Mouse (Mus musculus) retina, adult 2 months (tissue): Measurements from ENCODE around the gene Akt2.
A peak's percentile ranks its signal among the peaks of the same experiment; 100 is the strongest.
"Not testable (repeated sequence)": the region's sequence is repeated elsewhere in the genome, so short reads cannot be mapped to it uniquely, and the experiment has no call there.

Experiments used
- DNase-seq: peaks from one replicate; pipeline ENCODE4 v3.0.0-alpha.2; 2012; ENCODE audit warnings: low read depth, low spot score

Gene Akt2

DNA sequence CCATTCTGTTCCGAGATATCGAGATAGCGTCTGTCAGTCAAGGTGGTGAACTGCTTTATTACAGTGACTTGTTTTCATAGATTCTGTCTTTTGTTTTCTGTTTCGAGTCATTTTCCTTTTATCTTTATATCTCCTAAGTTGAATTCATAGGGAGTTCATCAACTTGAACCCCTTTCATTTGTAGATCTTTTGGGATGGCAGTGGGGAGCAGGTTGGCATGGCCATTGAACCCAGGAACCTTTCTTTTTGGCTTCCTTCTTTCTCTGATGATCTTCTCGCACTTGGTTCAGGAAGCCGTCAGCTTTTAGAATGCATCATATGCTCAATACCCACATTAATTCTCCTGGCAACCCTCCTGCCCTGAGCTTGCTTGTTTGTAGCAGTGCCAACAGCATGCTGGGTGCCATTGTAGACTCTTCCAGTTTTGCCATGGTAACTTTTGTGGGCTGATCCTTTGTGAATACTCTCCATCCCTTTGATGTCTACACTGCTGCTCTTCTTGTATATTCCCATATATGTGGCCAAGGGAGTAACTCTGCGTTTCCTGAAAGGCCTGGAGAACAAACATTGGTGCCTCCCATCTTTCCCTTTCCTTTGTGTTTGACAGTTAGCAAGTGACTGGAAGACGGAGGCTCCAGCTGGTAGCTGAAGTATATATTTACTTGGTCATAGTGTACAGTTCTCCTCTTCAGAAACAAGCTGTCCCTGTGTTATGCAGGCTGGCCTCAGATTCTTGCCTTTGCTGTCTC, 22.6 kb downstream of the Akt2 start:
- no peak for DNase-seq

DNA sequence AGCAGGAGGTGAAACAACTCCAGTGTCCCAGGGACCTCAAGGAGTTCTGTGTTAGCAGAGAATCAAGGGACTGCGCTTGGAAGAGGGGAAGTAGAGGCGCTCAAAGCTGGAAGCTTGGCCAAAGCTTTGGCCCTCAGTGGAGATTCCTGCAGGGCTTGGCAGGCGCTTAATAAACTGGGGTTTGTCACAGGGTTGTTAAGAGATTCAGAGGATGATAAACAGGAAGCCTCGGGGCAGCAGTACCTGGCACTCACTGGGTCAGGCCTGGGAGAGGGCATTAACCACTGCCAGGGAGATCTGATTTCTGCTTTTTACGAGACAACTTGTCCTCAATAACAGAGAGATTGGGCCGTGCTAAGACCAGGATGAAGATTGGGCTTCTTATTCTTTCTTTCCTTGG, 29.7 kb downstream of the Akt2 start:
- no peak for DNase-seq

DNA sequence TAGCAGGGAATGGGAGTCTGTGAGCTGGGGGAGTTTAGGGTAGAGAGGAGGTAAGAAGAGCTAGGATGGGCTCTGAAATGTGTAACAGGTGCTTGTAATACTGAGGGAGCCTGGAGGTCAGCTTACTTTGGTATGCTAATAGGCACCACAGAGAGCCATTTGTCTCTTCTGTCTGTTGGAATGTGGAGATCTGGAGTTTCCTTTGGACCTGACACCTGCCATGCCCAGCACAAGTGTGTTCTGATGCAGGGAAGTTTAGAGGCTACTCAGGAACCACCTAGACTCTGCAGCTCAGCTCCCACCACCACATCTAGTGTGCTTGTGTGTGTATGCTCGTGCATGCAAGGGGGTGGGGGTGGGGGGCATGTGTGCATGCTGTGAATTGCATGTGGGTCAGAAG, 30.9 kb downstream of the Akt2 start:
- no peak for DNase-seq

DNA sequence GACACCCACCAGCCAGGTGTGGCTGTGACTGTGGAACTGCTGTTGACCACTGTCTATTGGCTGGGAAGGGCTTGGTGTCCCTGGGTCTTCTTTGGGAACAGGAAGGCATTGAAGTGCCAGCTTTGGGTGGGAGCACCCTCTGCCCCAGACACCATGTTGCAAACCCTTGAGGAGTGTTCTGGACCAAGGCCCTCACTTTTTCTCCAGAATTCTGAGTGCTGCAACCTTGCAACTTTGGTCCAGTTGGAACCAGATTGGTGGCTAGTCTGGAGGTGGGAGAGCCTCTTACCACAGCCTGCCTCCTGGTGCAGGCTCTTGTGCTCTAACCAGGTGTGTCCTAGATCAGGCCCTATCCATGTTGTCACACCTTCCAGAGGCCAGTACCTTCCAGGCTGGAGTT, 33.6 kb downstream of the Akt2 start:
- DNase-seq, result no peak

DNA sequence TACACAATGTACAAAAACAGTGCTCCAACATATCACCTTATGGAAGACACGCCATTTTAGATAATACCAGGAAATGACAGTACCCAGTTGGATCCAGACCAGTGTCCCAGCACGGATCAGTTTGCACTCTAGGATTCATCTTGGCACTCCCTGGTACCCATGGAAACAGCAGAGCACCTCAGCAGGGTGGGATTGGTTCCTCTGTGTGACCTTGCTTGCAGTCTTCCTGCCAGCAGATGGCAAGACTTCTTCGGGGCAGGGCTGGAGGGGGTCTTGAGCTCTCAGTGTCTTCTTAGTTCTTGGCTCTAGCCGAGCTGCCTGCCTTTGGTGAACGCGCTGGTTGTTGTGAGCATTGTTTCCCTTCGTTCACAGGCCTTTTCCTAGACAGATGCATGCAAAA, 36.4 kb downstream of the Akt2 start:
- DNase-seq, result no peak

DNA sequence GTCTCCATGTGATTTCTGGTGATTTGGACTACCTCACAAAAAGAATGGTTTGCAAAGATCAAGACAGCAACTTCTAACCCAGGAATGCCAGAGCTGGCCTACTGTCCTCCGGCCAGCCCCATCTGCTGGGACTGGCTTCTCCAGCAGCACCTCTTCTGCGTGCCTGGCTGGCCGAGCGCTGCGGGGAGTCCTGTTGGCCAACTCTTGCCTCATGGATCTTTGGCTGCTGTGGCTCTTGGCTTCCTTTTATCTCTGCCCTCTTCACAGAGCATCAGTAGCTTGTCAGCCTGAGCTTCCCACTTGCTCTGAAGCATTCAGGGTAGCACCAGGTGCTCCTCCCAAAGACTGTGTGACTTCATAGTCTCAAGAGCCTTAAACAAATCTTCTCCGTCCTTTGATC, 36.8 kb downstream of the Akt2 start:
- DNase-seq, result no peak

DNA sequence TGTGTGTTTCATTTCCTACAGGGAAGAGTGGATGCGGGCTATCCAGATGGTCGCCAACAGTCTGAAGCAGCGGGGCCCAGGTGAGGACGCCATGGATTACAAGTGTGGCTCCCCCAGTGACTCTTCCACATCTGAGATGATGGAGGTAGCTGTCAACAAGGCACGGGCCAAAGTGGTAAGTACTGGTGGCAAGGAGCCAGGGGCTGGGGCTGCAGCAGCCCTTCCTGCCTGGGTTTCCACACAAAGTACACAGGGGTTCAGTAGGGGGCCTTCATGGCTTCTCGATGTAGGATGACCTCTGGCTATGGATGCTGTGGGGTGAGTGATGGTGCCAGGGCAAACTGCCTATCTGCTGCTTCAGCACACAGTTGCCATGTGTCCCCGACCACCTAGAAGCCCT, 37.5 kb downstream of the Akt2 start:
- not testable (repeated sequence) for DNase-seq

DNA sequence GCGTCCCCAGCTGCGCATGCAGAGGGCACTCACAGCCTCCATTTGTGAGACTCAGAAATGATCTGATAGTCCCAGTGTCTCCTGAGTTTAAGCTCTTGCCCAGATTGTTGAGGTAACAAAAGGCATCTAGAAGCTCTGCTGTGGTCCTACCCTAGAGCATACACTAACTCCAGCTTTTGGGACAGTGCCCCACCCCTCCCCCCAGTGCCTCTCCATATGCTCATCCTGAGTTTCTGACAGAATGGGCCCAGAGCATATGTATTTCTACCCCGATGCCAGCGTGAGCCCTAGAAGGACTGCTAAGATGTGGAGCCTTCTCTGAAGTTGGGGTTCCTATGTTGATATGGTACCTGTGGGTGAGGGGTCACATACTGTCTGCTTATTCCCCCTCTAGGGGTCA, 40.1 kb downstream of the Akt2 start:
- DNase-seq, result no peak

DNA sequence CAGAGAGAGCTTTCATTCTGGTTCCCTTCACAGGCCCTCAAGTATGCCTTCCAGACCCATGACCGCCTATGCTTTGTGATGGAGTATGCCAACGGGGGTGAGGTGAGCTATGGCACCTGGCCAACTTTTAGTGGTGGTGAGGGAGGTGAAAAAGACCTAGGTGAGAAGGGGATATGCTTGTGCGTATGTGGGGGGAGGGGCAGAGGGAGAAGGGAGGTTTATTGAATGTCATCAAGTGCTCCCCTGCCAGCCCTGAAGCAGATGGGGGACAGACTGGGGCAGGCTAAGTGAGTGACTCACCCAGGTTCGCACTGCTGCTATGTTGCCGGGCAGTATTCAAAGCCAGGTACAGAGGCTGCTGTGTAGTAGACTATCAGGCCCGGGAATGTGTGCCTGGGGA, 41.8 kb downstream of the Akt2 start:
- no peak for DNase-seq

DNA sequence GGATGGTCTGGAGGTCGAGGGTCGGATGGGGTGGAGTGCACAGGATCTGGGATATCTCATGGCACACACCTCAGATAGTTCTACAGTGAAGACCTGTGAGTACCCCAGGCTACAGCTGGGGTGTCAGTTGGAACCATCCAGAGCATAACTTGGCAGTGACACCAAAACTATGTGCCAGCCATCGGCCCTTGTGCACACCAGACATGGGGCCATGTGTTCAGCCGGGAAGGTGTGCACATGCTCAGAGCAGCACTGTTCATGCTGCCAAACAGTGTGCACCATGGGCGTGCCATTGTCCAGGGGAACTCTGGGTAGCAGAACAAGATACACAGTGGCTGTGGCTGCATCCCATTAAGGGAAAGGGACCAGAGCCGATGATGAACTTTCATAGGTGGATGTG, 43.3 kb downstream of the Akt2 start:
- DNase-seq, result no peak

DNA sequence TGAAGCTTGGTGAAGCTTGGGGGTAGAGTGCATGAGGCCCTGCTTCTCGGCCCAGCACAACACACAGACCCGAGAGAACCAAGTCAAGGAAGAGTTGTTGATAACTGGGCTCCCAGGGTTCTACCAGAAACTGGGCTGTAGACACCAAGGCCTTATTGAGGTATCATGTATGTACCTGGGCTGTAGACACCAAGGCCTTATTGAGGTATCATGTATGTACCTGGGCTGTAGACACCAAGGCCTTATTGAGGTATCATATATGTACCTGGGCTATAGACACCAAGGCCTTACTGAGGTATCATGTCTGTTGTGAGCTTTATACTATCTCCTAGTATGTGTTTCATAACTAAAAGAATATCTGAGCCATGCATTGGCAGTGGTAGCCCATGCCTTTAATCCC, 43.7 kb downstream of the Akt2 start:
- not testable (repeated sequence) for DNase-seq

DNA sequence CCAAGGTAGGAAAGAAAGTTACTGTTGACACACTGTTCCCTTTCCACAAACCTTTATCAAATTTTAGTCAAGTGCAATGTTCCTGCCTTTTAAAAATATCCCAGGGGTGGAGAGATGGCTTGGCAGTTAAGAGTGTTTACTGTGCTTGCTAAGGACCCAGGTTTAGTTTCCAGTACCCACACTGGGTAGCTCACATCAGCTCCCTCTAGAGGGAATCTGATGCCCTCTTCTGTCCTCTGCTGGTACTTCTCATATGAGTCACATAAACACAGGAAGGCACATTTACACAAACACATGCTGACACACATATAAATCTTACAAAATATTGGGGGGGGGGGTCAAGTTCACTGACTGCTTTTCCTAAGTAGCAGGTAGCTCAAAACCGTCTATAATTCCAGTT, 53.1 kb downstream of the Akt2 start:
- no peak for DNase-seq

DNA sequence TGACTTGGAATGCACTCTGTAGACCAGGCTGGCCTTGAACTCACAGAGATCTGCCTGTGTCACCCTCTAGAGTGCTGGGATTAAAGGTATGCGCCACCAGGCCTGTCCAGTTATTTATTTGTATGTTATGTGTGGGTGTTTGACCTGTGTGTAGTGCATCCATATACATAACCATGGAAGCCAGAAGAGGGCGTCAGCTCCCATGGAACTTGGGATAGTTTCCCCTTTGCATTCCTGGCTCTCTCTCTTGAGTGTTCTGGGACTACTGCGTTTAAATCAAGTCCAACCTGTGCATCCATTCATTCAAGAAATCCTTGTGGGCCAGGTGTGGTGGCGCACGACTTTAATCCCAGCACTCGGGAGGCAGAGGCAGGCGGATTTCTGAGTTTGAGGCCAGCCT, 55.2 kb downstream of the Akt2 start:
- DNase-seq, result no peak

DNA sequence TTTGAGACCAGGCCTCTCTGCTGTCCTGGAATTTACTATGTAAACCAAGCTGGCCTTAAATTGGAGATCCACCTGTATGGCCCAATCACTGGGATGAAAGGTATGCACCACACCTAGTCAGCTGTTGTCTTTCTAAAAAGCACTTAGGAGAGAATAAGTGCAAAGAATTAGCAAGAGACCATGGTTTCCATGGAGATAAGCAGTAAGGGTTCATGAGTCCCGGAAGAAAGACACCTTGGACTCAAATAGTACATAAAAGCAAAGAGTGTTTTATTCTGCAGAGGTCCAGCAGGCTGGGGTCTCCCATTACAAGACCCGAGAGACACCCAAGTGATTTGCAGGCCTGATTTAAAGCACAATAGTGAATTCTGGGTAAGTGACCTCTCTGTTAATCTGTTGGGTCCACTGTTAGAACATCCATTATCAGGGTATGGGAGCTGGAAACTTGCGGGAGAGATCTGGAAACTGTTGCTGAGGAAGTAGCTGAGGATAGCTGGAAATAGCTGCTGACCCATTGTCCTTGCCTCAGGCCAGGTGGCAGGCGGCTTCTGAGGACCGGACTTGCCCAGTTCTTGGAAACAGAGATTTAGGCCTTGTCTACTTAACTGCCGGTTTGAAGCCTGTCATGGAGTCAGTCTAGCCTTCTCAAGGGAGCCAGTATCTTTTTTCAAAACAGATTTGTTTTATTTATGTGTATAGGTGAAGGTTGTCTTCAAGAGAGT, 56.1 kb downstream of the Akt2 start:
- no peak for DNase-seq

DNA sequence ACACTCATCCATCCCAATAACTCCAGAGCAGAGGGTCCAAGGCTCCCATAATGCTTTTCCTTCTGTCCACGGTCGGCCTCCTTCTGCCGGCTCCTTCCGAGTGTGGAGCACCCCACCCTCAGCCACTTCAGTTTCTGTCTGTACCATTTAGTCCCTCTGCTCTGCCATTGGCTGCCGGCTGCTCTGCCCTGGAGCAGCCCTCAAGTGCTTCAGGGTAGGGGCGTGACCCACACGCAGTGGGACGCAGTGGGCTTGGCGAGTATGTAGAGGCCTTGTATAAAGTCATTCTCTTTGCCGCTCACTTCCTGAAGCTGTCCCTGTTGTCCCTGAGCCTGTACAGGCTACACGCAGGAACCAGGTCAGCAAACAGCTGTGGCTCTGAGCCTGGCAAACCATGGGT, 58.4 kb downstream of the Akt2 start:
- DNase-seq, result no peak

DNA sequence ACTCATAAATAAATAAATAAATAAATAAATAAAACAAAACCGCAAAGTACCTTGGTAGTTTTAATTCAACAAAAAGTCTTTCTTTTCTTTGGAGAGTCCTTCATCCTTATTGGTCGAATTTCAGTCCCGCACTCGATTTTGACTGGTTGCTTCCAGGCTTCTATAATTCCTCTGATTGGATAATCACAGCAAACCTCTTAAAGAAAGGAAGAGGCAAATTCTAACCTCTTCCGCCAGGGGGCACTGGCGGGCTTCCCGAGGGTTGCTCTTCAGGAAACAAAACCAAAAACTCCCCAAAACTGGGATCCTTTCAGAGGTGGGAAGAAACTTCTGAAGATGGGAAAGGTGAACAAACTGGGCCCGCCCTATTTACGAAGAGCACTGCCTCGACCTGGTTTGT, 59.6 kb downstream of the Akt2 start:
- peak; percentile 66 for DNase-seq

DNA sequence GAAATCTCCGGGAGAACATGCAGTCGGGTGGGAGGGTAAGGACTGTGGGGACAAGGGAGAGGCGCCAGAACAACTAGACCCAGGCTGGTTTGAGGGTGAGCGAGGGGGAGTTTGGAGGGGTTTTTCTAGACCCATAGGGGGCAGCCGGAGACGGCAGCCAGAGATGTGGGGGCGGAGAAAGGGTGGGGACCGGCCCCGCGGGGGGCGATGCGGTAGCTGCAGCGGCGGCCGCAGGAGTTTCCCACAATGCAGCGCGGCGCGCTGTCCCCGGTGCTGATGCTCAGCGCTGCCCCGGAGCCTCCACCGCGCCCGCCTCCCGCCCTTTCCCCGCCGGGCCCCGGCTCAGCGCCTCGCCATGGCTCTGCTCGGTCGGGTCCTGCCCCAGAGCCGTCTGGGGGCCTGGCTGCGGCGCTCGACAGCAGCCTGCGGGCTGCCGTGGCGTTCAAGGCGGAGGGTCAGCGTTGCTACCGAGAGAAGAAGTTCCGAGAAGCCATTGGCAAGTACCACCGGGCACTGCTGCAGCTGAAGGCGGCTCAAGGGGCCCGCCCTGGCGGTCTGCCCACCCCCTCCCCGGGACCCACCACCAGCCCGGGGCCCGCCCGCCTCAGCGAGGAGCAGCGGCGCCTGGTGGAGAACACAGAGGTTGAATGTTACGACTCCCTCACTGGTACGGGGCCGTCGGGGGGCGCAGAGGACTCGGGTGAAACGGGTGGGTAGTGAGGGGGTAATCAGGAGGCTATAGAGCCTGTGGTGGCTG, 62.5 kb downstream of the Akt2 start, which contains the start of gene Ttc9b:
Gene Ttc9b, plus strand, starts transcription at position 235 of the 757 bp plus-strand sequence.
- DNase-seq, result no peak

DNA sequence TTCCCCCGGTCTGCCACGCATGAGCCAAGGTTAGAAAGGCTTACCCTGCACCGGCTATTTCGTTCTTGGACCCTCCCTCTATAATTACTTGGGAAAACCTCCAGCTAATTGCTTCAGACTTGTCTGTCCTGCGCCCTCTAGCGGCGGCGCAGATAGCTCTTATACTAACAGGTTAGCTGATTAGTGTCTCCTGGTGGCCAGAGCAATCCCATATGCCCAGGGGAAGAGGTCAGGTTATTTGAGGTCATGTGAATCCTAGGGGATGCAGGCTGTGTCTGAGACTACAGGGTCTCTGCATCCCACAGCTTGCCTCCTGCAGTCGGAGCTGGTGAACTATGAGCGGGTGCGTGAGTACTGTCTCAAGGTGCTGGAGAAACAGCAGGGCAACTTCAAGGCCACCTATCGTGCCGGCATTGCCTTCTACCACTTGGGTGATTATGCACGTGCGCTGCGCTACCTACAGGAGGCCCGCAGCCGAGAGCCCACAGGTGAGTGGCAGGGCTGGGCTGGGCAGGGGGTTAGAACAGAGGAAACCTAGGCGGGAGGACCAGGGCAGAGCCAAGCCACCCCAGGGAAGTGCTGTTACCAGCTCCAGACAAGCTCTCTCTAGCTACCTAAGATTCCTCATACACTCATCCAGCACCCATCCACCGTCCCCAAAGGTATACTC, 63.4 kb downstream of the Akt2 start:
- DNase-seq, result no peak

DNA sequence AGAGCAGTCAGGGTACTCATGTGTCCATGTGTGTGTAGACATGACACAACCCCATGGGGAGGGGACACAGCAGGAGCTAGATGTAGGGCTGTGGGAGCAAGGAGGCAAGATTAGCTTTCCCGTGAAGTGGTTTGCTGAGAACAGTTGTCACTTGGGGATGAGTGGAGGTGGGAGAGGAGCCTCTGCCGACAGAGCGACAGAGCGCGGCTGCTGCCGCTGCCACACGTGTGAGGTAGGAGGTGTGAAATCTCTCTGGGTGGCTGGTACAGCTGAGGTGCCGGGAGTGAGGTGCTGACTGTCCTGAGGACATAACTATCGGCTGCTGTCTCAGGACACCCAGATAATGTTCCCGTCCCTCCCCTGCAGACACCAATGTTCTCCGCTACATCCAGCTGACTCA, 64.2 kb downstream of the Akt2 start:
- DNase-seq, result no peak

DNA sequence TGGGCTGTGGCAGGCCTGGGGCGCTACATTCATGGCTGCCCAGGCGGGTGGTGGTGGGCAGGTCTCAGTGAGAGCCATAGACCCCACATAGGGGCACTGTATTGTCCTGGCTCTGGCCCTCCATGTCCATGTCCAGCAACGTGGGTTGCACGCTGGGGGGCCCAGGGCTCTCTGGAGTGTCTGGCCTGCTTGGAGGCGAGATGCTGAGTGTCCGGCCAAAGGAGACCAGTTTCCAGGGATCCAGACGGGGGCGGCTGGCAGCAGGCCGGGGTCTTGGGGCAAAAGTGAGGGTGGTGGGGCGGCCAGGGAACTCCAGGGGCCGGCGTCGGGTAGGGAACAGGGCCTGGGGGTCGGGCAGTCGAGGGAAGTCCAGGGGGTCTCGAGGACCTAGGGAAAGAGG, 65.2 kb downstream of the Akt2 start:
- no peak for DNase-seq

DNA sequence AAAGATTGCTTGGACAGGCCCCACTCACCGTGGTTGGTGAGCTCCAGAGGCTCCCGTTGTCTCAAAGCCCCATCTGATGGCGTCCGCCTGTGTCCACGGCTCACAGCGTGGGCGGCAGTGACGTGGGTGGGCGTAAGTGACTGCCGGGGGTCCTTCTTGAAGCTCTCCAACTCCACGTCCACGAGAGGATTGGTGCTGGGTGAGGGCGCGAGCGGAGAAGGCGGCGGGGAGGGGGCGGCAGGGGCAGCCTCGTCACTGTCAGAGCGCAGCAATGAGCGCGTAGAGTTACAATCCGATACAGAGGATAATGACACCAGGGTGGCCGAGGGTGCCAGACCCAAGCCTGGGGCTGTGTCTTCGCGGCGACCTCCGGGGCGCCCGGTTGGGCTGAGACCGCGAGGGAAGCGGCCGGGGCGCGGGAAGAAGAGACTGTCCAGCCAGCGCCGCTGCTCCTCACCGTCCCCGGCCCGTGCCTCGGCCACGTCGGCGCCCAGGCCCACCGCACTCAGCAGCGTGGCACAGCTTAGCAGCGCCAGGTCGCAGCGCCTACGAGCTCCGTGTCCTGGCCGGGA, 66.6 kb downstream of the Akt2 start:
- DNase-seq, result no peak
